Mouse (Mus musculus): ENCODE data around the gene Pde4b.

DNA sequence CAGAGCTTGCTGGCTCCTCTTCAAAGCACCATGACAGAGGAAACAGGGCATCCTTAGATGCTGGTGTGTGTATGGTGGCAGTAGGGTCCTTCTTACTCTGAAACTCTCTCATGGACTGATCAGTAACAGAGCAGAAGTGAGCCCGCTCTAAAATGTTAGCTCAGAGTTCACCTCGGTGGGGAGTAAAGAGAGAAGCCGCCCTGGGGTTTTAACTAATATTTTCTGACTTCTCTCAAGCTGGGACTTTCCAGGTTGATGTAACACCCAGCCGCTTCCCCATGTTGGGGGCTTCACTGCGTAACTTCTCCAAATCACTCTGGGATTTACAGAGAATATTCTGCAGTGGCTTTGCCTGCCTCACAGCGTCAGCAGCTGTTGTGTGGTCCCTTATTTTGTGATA lies 484.7 kb downstream of the Pde4b start:
- TF ChIP-seq CTCF (IDR thresholded peaks at IDR 0.05; ENCODE audit: extremely low read depth, insufficient read depth, low read length) (no peak), POLR2A (IDR thresholded peaks at IDR 0.05; ENCODE audit: extremely low read depth, insufficient read depth, low read length) (no peak)
